Mouse (Mus musculus) ES-E14 (cell line): ENCODE measurements around the gene Gprc5a.

ENCODE experiments used
- CHD2 ChIP-seq: IDR thresholded peaks from 2 replicates; pipeline ENCODE4 v1.6.1; 2014; ENCODE audit warnings: mild to moderate bottlenecking, low read depth, low read length, inconsistent platforms
- HCFC1 ChIP-seq: IDR thresholded peaks from 2 replicates; pipeline ENCODE4 v1.6.1; 2012; ENCODE audit warnings: low read length, inconsistent platforms, borderline replicate concordance; ENCODE audit not compliant: insufficient read depth
- MAFK ChIP-seq: IDR thresholded peaks from 2 replicates; pipeline ENCODE4 v1.6.1; 2014; ENCODE audit warnings: mild to moderate bottlenecking, low read depth, low read length, inconsistent platforms; ENCODE audit not compliant: insufficient read depth
- ZC3H11A ChIP-seq: IDR thresholded peaks from 2 replicates; pipeline ENCODE4 v1.6.1; 2012; ENCODE audit warnings: low read depth, mild to moderate bottlenecking, inconsistent platforms, low read length, borderline replicate concordance
- ZNF384 ChIP-seq: IDR thresholded peaks from 2 replicates; pipeline ENCODE4 v1.6.1; 2012; ENCODE audit warnings: low read depth, low read length, inconsistent platforms

- TF ChIP-seq ZC3H11A (peak; percentile 56; the same call in 1 of the 2 replicates), CHD2 (no peak), MAFK (no peak), HCFC1 (no peak), ZNF384 (no peak)
Observed at GRCm38 (mm10) chr6:135026232-135026631, 39.2 kb upstream of the Gprc5a start.
